Mouse (Mus musculus) cortical plate, adult 2 months (tissue): ENCODE measurements around the gene Klhl42.

Experiments used
- CTCF ChIP-seq: fragments of 200-500 bp; IDR thresholded peaks from 2 replicates; pipeline ENCODE4 v1.5.1; 2011; ENCODE audit warnings: mild to moderate bottlenecking, control low read depth, low read length; ENCODE audit not compliant: insufficient read depth; ENCODE audit errors: extremely low read depth
- POLR2A ChIP-seq: fragments of 200-500 bp; IDR thresholded peaks from 2 replicates; pipeline ENCODE4 v1.6.1; 2011; ENCODE audit warnings: mild to moderate bottlenecking, low read length, control low read depth; ENCODE audit not compliant: insufficient read depth; ENCODE audit errors: extremely low read depth

- TF ChIP-seq POLR2A (no peak), CTCF (no peak)
Measured at GRCm38 (mm10) chr6:147138260-147138659, 47.1 kb downstream of the Klhl42 start.
